Mouse (Mus musculus) liver, postnatal 0 days (tissue): ENCODE measurements around the gene Rnf19b.

Experiments
- CTCF ChIP-seq: sonication (generic); IDR thresholded peaks from 2 replicates; pipeline ENCODE4 v1.5.1; 2016; ENCODE audit warnings: antibody characterized with exemption, low read depth
- EP300 ChIP-seq: IDR thresholded peaks from 2 replicates; pipeline ENCODE4 v1.6.1; 2016; ENCODE audit warnings: antibody characterized with exemption, low read depth, mild to moderate bottlenecking

GRCm38 (mm10) chr4:129122719-129123118, 64.6 kb downstream of the Rnf19b start:
- TF ChIP-seq CTCF (no peak), EP300 (no peak)
